Mouse (Mus musculus): ENCODE measurements around the gene Cep290.
"Not testable (repeated sequence)": the region's sequence is repeated elsewhere in the genome, so short reads cannot be mapped to it uniquely, and the experiment has no call there.

Cep290 gene

DNA sequence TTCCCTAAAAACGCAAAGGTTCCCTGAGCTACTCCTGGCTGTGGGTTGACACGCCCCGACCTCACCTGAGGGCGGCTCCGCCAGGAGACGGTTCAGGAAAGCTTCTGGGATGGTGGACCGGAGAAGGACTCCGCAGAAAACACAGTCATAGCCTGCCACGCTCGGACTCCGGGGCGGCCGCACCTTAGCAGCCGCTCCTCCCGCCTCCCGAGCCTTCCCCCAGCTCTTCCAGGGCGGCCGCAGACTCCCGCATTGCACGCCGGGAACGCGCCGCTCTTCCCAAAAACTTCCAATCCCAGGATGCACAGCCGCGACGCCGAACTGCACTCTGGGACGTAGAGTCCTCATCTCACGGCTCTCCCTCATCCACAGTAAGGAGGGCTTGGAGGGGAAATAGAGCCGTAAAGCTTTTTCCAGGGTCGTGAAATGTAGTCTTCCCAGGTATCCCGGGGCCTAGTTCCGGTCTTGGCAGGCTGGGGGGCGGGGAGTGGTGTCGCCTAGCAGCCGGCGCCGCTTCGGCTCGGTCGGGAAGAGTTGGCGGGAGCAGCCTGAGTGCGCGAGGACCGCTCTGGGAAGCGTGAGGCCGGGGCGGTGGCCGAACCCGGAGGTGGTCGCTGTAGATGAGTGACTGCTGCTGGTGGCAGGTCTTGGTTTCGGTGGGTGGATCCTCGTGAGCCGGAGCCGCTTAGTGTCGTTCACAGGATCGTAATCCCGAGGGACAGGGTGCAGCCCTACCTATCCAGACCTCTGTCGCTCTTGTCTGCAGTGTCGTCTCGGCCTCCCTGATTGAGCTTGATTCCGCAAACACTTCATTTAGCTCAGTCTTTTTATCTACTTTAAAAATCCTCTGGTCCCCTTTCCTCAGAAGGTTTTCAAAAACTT lies at the start of gene Cep290, which contains the start of gene Tmtc3:
TSS of gene Cep290 (plus strand) at position 462 of the 882 bp plus-strand sequence.
TSS of gene Tmtc3 (minus strand) at position 254 of the 882 bp plus-strand sequence.
- ATAC-seq (ENCODE audit: low TSS enrichment) = peak; percentile 98

DNA sequence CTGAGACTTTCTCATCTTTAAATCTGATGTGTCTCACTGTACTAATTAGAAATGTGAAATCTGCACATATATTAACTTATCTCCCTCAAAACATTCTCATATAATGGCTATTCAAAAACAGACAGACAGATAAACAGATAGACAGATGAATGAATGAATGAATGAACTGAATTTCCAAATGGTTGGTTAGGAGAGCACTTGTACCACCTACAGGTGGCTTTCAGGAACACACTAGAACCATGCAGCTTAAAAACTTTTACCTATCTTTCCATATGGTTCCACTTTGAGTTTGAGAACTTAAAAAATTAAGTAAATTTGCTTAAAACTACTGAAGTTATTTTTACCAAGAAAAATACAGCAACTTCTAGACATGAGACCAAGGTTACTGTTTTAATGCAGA lies 38.0 kb upstream of the Cep290 start:
- peak; percentile 69 for ATAC-seq (ENCODE audit: low TSS enrichment)

DNA sequence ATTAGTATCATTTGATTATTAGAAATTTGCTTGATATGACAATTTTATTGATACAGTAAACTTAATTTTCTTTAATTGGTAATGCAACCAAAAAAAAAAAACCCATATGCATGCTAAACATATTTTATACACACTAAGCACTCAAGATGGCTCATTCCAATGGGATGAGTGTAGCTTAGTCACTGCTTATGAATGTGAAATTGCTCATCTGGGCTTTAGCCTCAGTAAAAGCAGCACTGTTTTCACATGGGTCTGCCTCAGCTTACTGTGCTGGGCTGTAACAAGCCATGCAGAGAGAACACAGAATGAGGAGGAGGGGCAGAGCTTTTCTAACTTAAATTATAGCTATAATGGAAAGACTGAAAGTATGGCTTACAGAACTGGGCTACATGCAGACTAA lies 26.8 kb upstream of the Cep290 start:
- no peak for ATAC-seq (ENCODE audit: low TSS enrichment)

DNA sequence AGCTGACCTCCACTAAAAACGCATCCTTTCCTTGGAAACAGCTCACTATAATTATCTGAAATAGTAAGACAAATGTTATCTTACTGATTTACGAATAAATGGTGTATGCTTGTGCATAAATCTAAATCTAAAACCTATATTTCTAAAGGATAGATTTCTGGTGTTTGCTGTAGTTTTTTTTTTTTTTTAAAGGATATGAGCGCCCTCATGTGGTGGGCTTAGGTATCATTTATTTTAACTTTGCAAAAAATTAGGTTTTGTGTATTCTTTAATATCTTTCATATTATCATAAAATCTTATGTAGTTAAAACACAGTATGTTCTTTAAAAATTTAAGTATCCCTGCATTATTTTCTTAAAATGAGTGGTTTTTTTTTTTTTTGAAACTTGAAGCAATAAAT lies 12.3 kb upstream of the Cep290 start:
- ATAC-seq (ENCODE audit: low TSS enrichment) = no peak; the same call in 1 of the 2 replicates

DNA sequence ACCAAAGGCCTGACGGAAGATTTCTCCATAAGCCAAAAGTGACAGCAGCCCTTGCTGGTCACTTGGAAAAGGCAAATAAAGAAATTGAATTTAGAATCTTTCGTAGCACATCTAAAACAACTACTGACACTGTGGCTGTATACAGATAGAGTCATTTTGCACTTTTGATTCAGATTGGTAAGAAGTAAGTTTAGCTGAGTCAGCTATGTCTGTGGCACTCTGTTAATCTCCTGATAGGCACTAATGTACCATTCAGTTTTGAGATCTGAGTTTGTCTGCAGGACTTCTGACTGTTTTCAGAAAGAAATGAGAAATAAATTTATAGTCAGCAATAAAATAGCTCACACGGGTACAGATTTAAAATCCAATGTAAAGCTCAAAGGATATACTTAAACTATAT lies 7.8 kb upstream of the Cep290 start:
- ATAC-seq (ENCODE audit: low TSS enrichment) = no peak

DNA sequence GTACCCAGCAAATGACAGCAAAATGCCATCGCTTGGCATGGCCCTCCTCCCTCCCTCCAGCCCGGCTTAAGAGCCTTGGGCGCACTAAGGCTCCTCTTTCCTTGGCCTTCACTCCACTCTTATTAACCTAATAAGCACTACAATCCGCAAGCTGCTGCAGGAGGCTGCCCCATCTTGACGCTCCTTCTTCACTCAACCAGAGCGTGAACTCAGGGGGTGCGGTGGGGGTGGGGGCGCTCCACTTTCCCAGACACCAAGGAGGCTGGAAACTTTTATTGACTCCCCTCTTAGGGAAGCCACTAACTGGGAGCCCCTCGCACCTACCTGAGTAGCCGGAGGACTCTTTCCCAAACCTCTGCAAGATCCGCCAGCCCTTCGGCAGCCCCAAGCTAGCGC lies 659 bp upstream of the Cep290 start:
- peak; percentile 38 for ATAC-seq (ENCODE audit: low TSS enrichment)

DNA sequence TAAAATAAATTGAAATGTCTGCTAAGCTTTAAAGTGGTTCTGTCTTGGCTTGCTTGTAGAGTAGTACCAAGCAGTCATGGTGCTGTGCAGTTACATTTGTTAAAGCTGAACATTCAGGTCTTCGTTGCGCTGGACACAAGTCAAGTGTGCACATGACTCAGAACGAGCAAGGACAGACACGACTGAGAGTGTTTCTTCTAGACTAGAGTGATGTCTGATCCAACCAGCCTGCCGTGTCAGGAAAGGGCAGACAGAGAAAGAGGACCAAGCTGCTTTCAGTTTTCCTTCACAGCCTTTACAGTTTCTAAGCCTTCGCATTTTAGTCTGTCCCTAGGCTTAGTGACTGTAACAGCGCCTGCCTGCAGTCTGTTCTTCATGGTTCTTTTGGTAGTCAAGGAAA lies 4.6 kb downstream of the Cep290 start:
- no peak for ATAC-seq (ENCODE audit: low TSS enrichment)

DNA sequence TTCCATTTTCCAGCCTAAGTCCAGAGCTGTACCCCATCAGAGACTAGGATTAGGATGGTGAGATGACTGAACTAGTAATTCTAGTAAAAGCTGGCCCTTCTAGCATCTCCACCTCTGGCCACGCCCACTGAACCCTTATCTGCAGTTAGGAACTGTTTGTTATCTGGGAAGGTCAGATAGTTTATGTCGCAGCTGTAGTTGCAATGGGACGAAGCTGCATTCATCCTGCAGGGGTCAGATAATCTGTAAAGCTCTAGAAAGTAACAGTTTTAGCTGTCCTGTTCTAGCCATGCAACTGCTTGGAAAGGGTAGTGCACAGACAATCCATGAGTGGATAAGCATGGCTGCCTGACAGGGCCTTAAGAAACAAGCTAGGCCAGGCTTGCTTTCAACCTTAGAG lies 11.0 kb downstream of the Cep290 start:
- ATAC-seq (ENCODE audit: low TSS enrichment) = no peak

DNA sequence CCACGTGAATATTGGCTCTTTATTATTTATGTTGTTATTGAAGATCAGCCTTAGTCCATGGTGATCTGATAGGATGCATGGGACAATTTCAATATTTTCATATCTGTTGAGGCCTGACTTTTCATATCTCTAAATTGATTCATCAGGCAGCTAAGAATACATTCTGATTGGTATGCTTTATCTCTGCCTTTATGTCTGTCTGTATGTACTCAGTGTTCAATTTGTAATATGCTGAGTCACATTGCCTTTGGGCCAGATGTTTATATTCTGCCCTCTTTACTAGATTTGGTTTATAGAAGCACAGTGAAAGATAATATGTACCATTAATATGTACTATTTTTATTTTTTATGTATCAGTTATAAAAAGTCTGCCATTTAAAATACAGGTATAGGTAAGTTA lies 20.8 kb downstream of the Cep290 start:
- ATAC-seq (ENCODE audit: low TSS enrichment) = no peak

DNA sequence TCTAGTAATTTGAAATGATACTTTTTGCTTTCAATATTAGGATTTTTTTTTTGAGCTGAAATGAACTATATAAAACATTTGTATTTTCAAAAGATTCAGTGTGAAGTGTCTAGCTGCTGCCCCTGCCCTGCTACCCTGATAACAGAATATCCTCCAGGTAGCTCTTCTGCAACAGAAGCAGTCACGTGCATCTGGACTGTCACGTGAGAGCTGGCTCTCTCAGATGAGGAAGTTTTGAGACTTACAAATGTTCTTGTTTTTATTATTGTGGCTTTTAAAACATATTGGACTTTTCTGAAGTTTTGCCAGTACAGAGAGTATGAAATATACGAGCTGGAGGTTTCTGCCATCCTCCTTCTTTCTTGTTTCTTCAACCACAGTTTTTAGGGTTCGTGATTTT lies 34.3 kb downstream of the Cep290 start:
- no peak for ATAC-seq (ENCODE audit: low TSS enrichment)

DNA sequence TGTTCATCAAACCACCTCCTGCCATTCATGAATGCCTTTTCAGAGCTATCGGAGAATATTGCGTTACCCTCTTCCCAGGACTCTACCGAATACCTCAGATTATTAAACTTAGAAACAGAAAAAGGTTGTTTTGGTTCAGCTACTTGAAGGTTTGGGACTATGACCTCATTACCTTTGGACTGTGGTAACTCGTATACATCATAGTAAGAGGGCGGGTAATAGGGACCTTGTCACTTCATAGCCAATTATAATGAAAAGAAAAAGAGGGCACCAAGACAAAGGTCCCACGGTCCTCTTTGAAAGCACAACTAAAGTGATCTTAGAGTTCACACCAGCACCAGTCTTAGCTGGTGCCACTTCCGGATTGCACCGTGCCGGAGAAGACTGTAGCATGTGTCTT lies 35.0 kb downstream of the Cep290 start:
- no peak for ATAC-seq (ENCODE audit: low TSS enrichment)

DNA sequence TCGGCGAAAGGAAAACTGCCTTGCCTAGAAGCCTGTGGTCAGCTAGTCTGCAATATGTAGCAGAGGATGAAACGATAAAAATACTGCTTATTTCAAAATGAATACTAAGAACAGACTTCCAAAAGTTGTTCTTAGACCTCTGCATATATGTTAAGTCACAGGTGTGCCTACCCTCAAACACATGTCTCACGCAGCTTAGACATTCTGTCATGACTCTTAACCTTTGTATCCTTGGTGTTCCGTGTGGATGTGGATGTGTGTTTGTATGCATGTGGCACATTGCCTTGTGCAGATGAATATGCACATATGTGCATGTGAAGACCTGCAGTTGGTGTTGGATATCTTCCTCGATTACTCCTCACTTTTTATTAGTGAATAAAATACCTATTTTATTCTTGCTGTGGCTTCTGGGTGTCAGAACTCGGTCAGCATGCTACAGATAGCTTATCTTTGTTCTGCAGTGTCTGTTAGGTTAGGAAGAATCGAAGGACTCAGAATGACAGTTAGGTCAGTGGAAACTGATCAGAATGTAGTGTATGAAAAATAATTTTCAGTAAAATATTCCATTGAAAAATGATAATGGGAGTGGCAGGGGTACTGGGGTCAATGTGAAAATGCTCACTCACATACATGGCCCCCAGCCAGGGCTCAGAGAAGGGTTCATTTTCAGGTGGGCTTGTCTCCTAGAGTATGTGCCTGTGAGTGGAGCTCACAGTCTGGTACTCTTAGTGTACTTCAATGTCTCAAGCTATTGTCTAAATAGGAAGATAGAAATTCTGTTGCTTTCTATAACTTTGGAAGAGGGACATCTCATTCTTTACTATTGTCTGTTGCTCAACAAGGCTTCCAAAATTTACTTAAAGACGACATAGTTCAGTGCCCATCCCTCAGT lies 37.4 kb downstream of the Cep290 start:
- ATAC-seq (ENCODE audit: low TSS enrichment) = no peak

DNA sequence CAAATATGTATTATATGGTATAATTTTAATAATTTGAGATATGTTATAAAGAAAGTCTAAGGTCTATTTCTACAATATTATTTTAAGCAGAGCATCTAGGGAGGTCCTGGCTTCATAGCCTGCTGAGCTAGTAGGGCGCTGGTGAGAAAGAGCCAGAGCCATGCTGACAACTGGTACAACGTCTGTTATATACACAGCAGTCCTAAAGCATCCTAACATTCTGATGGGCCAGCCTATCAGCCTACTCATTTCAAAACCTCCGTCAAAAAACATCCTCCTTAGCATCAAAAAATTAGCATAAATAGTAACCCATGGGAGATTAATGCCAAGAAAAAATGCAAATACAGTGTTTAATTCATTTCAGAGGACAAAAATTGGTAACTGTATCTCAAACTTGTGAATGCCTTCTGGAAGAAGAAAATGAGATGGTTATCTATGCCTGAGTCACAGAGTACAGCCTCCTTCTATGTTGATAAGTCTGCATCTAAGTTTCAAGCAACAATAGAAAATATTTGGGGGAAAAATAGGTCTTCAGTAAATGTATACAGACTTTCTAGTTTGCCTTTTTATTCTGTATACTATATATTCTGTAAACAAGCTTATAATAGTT lies 69.3 kb downstream of the Cep290 start:
- ATAC-seq (ENCODE audit: low TSS enrichment) = peak; percentile 69

DNA sequence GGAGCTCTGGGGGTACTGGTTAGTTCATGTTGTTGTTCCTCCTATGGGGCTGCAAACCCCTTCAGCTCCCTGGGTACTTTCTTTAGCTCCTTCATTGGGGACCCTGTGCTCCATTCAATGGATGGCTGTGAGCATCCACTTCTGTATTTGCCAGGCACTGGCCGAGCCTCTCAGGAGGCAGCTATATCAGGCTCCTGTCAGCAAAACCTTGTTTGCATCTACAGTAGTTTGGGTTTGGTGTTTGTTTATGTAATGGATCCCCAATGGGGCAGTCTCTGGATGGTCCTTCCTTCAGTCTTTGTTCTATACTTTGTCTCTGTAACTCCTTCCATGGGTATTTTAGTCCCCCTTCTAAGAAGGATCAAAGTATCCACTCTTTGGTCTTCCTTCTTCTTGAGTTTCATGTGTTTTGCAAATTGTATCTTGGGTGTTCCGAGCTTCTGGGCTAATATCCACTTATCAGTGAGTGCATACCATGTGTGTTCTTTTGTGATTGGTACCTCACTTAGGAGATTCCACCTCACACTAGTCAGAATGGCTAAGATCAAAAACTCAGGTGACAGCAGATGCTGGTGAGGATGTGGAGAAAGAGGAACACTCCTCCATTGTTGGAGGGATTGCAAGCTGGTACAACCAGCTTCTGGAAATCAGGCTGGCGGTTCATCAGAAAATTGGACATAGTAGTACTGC lies 73.0 kb downstream of the Cep290 start:
- ATAC-seq (ENCODE audit: low TSS enrichment) = not testable (repeated sequence)

DNA sequence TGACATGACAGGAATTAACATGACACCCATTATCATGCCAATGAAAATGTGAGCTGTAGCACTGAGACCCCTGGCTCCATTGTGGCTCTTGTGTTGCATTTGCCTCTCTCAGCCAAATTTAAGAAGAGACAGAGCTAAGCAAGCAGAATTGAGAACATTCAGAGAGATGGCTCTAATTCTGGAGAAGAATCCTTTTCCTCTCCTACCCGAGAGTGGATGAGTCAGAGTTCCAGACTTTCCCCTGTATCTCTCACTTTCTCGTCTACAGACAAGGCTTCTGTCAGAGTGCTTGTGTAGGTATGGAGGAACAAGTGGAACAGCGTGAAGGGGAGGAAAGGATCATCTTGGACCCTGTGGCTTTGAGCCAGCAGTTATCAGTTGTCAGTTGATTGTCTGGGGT lies 76.8 kb downstream of the Cep290 start:
- ATAC-seq (ENCODE audit: low TSS enrichment) = peak; percentile 100

DNA sequence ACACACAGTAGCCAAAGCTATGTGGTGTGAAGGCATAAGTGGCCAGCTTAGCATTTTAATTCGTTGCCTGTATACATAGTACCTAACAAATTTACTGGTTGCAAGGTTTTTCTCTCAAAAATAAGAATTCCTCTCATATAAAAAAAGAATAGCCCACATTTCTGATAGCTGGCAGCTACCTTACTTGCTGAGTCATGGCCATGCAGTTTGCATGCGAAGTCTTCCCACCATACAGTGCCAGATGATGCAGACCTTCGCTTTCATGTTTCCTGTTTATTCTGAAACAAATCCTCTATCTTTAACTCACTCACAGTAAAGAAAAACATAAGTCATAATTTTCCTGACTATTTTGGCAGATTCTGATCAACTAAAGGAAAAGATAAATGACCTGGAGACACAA lies 84.3 kb downstream of the Cep290 start:
- peak; percentile 79 for ATAC-seq (ENCODE audit: low TSS enrichment)

DNA sequence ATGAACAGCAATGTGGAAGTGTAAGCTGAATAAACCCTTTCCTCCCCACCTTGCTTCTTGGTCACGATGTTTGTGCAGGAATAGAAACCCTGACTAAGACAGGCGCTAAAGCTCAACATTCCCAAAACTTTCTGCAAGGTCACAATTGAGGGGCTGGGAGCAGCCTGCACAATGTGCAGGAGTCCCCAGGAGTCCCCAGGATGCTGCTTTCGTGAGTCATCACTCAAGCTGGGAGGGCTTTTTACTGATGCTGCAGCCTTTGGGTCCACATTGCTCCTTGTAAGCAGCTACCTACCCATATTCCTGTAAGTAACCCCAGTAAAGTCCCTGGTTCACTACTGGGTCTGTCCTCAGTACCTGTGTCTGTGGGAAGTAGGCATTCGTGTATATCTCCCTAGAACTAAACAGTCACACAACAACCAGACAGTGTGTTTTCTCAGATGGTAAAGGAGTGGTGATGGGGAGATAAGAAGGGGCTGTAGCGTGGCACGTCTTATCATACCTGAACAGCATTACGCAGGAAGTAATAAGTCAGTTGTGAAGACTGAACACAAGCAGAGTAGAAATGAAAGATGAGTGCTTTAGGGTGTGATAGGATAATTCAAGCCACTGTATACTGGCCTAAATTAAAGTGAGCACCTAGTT lies 87.3 kb downstream of the Cep290 start:
- no peak for ATAC-seq (ENCODE audit: low TSS enrichment)

DNA sequence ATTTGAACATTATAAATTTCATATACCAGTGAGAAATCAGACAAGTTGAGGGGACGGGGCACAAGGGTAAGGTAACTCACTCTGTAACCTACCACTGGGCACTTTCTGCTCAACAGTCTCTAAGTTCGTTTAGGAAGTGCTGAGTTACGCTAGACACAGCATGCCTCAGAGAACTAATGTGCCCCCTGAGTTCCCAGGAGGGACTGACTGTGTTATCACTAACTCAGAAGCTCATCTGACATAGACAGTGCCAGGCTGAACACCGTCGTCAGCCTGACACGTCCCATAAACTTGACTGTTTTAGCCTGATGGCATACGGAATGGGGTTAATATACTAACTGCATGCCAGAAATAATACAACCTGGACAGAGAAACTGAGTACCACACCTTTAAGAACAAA lies 87.9 kb downstream of the Cep290 start:
- ATAC-seq (ENCODE audit: low TSS enrichment) = no peak

DNA sequence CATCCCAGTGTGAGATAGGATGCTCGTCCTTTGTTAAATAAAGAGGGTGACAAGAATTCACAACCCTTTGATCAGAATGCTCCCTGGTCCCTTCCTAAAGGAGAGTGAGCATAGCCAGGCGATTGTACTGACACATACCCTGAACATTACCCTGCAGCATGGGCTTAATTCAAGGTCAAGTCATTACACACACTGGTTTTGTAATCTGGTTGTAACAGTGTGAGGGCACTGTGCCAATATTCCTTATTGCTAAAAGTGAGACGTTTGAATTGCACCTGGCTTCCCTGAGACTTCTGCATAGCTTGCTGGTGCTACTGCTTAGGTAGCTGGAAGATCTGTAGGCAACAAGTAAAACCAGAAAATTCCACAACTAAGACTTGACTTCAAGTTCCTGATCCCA lies 96.8 kb downstream of the Cep290 start:
- ATAC-seq (ENCODE audit: low TSS enrichment) = no peak

DNA sequence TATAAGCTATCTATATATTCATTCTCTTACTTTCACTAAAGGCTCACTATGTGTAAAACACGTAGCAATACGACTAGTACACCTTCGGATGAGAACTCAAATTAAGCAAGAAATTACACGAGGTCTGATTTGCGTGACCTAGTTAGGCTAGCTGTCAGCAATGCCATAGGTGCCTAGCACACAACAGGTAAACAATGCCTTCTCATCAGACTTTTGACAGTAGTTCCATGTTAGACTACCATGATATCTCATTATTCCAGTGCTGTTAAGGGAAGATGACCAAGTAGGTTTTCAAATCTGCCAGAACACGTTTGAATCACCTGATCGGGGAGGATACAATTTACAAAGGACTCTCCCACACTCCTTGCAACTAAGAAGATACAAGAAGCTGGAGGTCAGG lies 101.2 kb downstream of the Cep290 start:
- ATAC-seq (ENCODE audit: low TSS enrichment) = peak; percentile 3; the same call in 1 of the 2 replicates

DNA sequence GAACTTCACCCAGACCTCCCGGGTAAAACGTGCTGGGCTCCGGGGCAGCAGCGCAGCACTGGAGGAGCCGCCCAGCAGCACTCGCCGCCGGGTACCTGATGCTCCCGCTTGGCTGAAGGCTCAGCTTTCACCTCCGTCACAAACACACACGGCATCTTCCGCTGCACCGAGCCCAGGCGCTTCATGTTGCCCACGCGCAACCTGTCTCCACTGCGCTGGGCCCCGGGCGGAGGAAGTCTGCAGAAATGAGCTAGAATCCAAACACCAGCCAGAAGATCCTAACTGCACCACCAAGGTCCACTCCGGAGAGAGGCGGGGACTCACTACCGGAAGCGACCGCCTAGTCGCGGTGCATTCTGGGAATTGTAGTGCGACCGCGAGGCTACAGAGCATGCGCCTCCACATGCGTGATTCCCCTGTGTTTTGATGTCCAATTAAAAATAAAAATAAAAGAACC lies 101.6 kb downstream of the Cep290 start:
- peak; percentile 99 for ATAC-seq (ENCODE audit: low TSS enrichment)
